Mouse (Mus musculus) kidney, adult 2 months (tissue): ENCODE measurements around the gene Ctrc.

Experiments
- CTCF ChIP-seq: fragments of 200-500 bp; conservative IDR thresholded peaks from 2 replicates; pipeline ENCODE4 v1.5.1; 2011; ENCODE audit warnings: low read depth, mild to moderate bottlenecking, control low read depth, low read length, moderate library complexity, mixed read lengths; ENCODE audit not compliant: insufficient read depth, insufficient read length
- POLR2A ChIP-seq: fragments of 200-500 bp; IDR thresholded peaks from one replicate; pipeline ENCODE4 v1.6.1; 2011; ENCODE audit warnings: low read depth, low read length, control low read depth

- TF ChIP-seq CTCF (peak; percentile 94), POLR2A (no peak)
Measured at GRCm38 (mm10) chr4:141857422-141857930, 11.3 kb upstream of the Ctrc start.
